Mouse (Mus musculus) liver, adult 2 months (tissue): ENCODE results near the gene Lpar4. TPM values are rescaled to one million over a fixed set of nuclear protein-coding genes. Genes with fewer than 3 reads are reported as not detected.

ENCODE experiments used
- DNase-seq: peaks from one replicate; pipeline ENCODE4 v3.0.0-alpha.2; 2011; ENCODE audit warnings: low read depth, low spot score; ENCODE audit errors: extremely low read depth
- H3K27ac ChIP-seq: fragments of 200-500 bp; replicated peaks from 2 replicates; pipeline ENCODE4 v1.5.1; 2012; ENCODE audit warnings: low read depth, mild to moderate bottlenecking, control low read depth, inconsistent platforms, low read length; ENCODE audit not compliant: insufficient read depth
- H3K27me3 ChIP-seq: fragments of 200-500 bp; 2 replicates; pipeline ENCODE4 v1.6.1; 2012; ENCODE audit warnings: mild to moderate bottlenecking, moderate library complexity, low read length, inconsistent platforms; ENCODE audit not compliant: control insufficient read depth, insufficient read depth
- H3K36me3 ChIP-seq: fragments of 200-500 bp; 2 replicates; pipeline ENCODE4 v1.6.1; 2012; ENCODE audit warnings: low read length, inconsistent platforms; ENCODE audit not compliant: control insufficient read depth, insufficient read depth
- H3K4me1 ChIP-seq: fragments of 200-500 bp; 2 replicates; pipeline ENCODE4 v1.6.1; 2011; ENCODE audit warnings: low read length; ENCODE audit not compliant: control insufficient read depth, insufficient read depth
- H3K4me3 ChIP-seq: fragments of 200-500 bp; 2 replicates; pipeline ENCODE4 v1.5.1; 2011; ENCODE audit warnings: low read depth, mild to moderate bottlenecking, control low read depth, low read length, moderate library complexity; ENCODE audit not compliant: insufficient read depth
- H3K79me2 ChIP-seq: fragments of 200-500 bp; 2 replicates; pipeline ENCODE4 v1.6.1; 2012; ENCODE audit warnings: inconsistent platforms, mild to moderate bottlenecking, low read length, moderate library complexity; ENCODE audit not compliant: control insufficient read depth, insufficient read depth
- H3K9ac ChIP-seq: fragments of 200-500 bp; 2 replicates; pipeline ENCODE4 v1.6.1; 2012; ENCODE audit warnings: low read depth, mild to moderate bottlenecking, control low read depth, inconsistent platforms, low read length
- CTCF ChIP-seq: fragments of 200-500 bp; IDR thresholded peaks from 2 replicates; pipeline ENCODE4 v1.5.1; 2011; ENCODE audit warnings: low read depth, low read length, control low read depth
- POLR2A ChIP-seq: fragments of 200-500 bp; IDR thresholded peaks from 2 replicates; pipeline ENCODE4 v1.6.1; 2011; ENCODE audit warnings: low read length, control low read depth; ENCODE audit not compliant: insufficient read depth; ENCODE audit errors: extremely low read depth
- WGBS: fragments of 180-500 bp; shearing (Covaris S2); methylation state at CpG from one replicate; pipeline ENCODE4 v1.1.7; 2018; 5-methylcytosine and 5-hydroxymethylcytosine counted together
- polyA plus RNA-seq: library from polyadenylated mRNA; depleted of rRNA; stranded (reverse); fragments of >200 nt; gene quantifications from 2 replicates; pipeline ENCODE4 v1.2.3, GENCODE M21; 2012; rRNA removed
- total RNA-seq: library from RNA; depleted of rRNA; stranded (reverse); fragments of >200 nt; gene quantifications from 2 replicates; pipeline ENCODE4 v1.2.3, GENCODE M21; 2014; rRNA removed

Gene Lpar4
- 0.09 and 0.13 TPM in 2 replicates for total RNA-seq
- 0.02 TPM in 1 of 2 replicates, not detected in the other for polyA plus RNA-seq

DNA sequence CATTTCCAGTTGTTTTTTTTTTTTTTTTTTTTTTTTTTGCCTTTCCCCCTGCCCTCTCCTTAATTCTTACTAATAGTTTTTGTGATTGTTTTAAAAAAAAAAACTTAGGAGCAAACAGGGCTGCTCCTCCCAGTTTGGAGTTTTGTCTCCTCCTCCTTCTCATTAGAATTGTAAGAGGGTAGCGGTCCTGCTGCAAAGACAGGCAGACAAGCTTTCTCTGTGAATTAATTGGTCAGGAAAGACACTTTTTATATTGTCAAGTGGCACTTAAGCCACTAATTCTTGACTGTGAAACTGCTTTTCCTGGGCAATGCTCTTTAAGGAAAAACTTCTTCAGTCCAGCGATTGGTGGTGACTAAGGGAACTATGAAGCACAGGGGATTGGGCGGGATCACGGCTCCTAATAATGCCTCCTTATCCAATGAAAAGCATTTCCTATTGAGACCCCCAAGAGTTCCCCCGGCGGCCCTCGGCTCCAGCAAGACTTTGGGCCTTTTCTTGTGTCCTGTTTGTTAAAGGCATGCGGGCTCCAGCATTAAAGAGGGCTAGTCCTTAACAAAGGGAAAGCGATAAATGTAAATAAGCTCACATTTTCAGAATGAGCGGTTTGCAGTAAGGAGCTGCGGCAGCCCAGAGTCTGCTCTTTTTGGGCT lies at the start of gene Lpar4:
Gene Lpar4, plus strand, starts transcription at position 451 of the 653 bp plus-strand sequence.
- peak within 1 kb of the TSS; percentile 33 for H3K4me3 ChIP-seq
- H3K36me3 ChIP-seq = no peaks in the 10 kb centered on the region
- no peak within 1 kb of the TSS for H3K9ac ChIP-seq
- no peak for DNase-seq
- WGBS = 5% methylated on average over 11 of the region's 11 CpGs
- H3K27me3 ChIP-seq = no peaks in the 10 kb centered on the region
- no peaks in the 10 kb centered on the region for H3K4me1 ChIP-seq
- TF ChIP-seq CTCF = no peak
- TF ChIP-seq POLR2A = no peak
- H3K79me2 ChIP-seq = no peaks in the 10 kb centered on the region
- no peak within 1 kb of the TSS for H3K27ac ChIP-seq

DNA sequence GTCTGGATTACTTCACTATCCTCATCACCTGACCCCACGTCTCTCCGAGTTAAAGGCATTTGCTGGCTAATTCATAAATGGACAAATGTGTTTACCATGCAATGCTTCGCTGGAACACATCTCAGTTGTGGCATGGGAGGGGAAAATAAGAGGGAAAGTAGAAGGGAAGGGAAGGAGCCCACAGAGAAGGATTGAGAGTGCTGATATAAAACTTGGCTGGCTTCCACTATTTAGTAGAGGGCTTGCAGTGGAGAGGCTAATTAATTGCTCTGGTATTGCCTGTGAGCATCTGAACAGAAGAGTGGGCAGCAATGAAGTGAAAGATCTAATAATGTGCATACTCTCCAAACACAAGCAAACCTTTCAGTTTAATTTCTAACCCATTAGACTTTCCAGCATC lies 49.0 kb upstream of the Lpar4 start:
- WGBS = 87% methylated on average over 3 of the region's 3 CpGs
- H3K27me3 ChIP-seq = no peaks in the 10 kb centered on the region
- TF ChIP-seq CTCF = no peak
- no peak for TF ChIP-seq POLR2A
- no peak overlapping the region for H3K27ac ChIP-seq
- no peaks in the 10 kb centered on the region for H3K4me1 ChIP-seq
- DNase-seq = no peak
- no peak overlapping the region for H3K4me3 ChIP-seq
- H3K79me2 ChIP-seq = no peaks in the 10 kb centered on the region
- no peaks in the 10 kb centered on the region for H3K36me3 ChIP-seq
- no peak overlapping the region for H3K9ac ChIP-seq

DNA sequence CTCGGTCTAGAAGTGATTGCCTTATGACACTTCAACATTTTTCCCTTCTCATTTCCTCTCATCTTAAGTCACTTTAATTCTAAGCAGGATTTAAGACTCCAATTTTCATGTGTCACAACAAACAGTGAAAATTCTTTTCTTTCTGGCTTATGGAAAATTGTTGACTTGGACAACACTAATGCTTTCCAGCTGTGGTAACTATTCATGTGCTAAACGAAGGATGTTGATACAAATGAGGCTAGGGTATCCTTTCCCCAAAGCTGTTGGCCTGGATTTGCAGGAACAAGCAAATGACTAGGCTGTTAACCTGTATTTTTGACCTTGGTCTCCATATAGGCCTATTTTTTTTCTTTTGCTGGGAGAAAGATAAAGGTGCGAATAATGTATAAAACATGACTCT lies 48.5 kb upstream of the Lpar4 start:
- WGBS = 55% methylated on average over 3 of the region's 3 CpGs
- H3K9ac ChIP-seq = no peak overlapping the region
- H3K4me3 ChIP-seq = no peak overlapping the region

DNA sequence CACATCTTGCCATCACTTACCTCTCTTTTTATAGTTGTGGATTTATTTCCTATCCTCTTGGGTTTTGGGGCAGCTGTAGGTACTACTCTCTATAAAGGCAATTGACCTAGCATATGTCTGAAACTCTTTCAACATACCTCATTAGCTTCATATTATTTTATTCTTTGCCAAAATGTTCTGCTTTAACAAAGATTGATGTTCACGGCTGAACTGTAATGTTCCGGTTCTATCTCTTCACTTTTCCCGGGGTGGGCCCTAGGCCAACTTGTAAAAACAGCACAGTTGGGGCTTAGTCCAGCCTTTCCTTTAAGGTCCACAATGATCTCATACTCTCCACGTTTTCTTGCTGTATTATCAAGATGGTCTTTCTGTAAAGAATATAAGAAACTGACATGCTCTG lies 48.1 kb upstream of the Lpar4 start:
- no peaks in the 10 kb centered on the region for H3K4me1 ChIP-seq
- no peak overlapping the region for H3K27ac ChIP-seq
- no peaks in the 10 kb centered on the region for H3K79me2 ChIP-seq
- H3K36me3 ChIP-seq = no peaks in the 10 kb centered on the region
- DNase-seq = no peak
- no peak overlapping the region for H3K9ac ChIP-seq
- 57% methylated on average over 4 of the region's 4 CpGs for whole genome bisulfite sequencing
- H3K4me3 ChIP-seq = no peak overlapping the region
- TF ChIP-seq POLR2A (no peak), CTCF (no peak)
- H3K27me3 ChIP-seq = no peaks in the 10 kb centered on the region

More for the DNA sequence above, 48.5 kb upstream of the Lpar4 start:
- no peaks in the 10 kb centered on the region for H3K79me2 ChIP-seq
- no peak overlapping the region for H3K27ac ChIP-seq
- no peaks in the 10 kb centered on the region for H3K27me3 ChIP-seq
- H3K36me3 ChIP-seq = no peaks in the 10 kb centered on the region
- no peak for DNase-seq
- TF ChIP-seq POLR2A = no peak
- TF ChIP-seq CTCF = no peak
- no peaks in the 10 kb centered on the region for H3K4me1 ChIP-seq

DNA sequence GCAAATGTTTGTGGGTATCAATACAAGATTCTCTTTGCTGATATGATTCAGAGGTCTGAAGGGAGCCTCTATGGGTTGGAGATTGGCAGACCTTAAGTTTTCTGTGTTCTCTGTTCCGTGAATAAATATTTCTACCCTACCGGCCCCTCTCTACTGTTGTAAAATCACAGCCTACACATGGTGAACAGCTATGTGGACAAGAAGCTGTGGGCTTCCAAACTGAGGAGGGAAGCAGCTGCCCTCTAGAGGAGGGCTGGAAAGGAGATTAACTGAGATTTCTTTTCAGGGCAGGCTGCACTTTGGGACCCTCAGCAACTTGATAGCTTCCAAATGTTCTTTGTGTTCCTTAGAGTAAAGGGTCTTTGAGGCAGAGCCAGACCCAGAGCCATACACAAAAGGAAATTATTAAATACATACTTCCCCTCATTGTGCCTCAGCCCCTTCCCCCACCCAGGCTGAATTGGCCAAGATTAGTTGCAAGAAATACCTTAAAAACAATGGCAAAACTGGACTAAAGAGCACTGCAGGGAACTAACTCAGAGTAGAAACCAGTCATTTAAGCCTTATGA lies 22.6 kb upstream of the Lpar4 start:
- no peak overlapping the region for H3K4me3 ChIP-seq
- WGBS = 77% methylated on average over 2 of the region's 2 CpGs
- no peaks in the 10 kb centered on the region for H3K4me1 ChIP-seq
- no peaks in the 10 kb centered on the region for H3K27me3 ChIP-seq
- H3K79me2 ChIP-seq = no peaks in the 10 kb centered on the region
- no peak for DNase-seq
- H3K9ac ChIP-seq = no peak overlapping the region
- H3K27ac ChIP-seq = no peak overlapping the region
- no peaks in the 10 kb centered on the region for H3K36me3 ChIP-seq
- TF ChIP-seq CTCF = no peak
- no peak for TF ChIP-seq POLR2A
